Mouse (Mus musculus) bone marrow macrophage, adult 2 months (primary cell): Measurements from ENCODE around the gene Pik3ip1.

Experiments
- CTCF ChIP-seq: IDR thresholded peaks from 2 replicates; pipeline ENCODE4 v1.5.1; 2012; ENCODE audit warnings: low read depth, mild to moderate bottlenecking, low read length, moderate library complexity
- POLR2A ChIP-seq: IDR thresholded peaks from 2 replicates; pipeline ENCODE4 v1.6.1; 2012; ENCODE audit warnings: mild to moderate bottlenecking, low read depth, low read length, borderline replicate concordance

GRCm38 (mm10) chr11:3329891-3330451 is at the start of gene Pik3ip1:
- TF ChIP-seq CTCF, result no peak
- no peak for TF ChIP-seq POLR2A
